Mouse (Mus musculus) left cerebral cortex, postnatal 36 days (tissue): ENCODE measurements around the gene Irak2. TPM values are rescaled to one million over a fixed set of nuclear protein-coding genes. Genes with fewer than 3 reads are reported as not detected.

ENCODE experiments used
- DNase-seq, 2 experiments: peaks; one replicate each; pipeline ENCODE4 v3.0.0; 2021 to 2022; ENCODE audit warnings: low spot score in 2 of 2, mixed read lengths in 1 of 2
- intact Hi-C: fragments of 180-260 bp; cut with DNase I; formaldehyde crosslinking; loops from one replicate; pipeline ENCODE4 v1.15.1; 2025
- total RNA-seq, 2 experiments: library from RNA; stranded (reverse); gene quantifications; 2 replicates each; pipeline ENCODE4 v1.2.3; 2021

Irak2 gene
- total RNA-seq, 2 experiments from 2014 or later: 21.0 to 24.9 TPM

- intact Hi-C loops: loop anchor here (5.0 kb wide), 1 partner anchor 123 kb away; the partner anchor contains the start of gene Prrt3
- DNase-seq: no peak
These were observed 13.1 kb upstream of the Irak2 start for GRCm38 (mm10) chr6:113624989-113625770.

GRCm38 (mm10) chr6:113630322-113630721, 7.9 kb upstream of the Irak2 start:
- intact Hi-C loops: no loop called here
- no peak for DNase-seq

- DNase-seq: no peak
- intact Hi-C loops: no loop called here
These were observed 5.4 kb upstream of the Irak2 start for GRCm38 (mm10) chr6:113632863-113633262.

- no peak for DNase-seq
- intact Hi-C loops: loop anchor here (5.0 kb wide), 1 partner anchor 58 kb away; the partner anchor contains the start of gene Tatdn2
These were observed 934 bp downstream of the Irak2 start for GRCm38 (mm10) chr6:113639201-113639600.

GRCm38 (mm10) chr6:113642605-113643004, 4.3 kb downstream of the Irak2 start:
- intact Hi-C loops: no loop called here
- DNase-seq: no peak

GRCm38 (mm10) chr6:113643021-113643420, 4.8 kb downstream of the Irak2 start:
- intact Hi-C loops: no loop called here
- no peak for DNase-seq

- no peak for DNase-seq
- intact Hi-C loops: no loop called here
These were observed 5.7 kb downstream of the Irak2 start for GRCm38 (mm10) chr6:113643967-113644366.

- intact Hi-C loops: no loop called here
- DNase-seq: no peak
These were observed 6.5 kb downstream of the Irak2 start for GRCm38 (mm10) chr6:113644808-113645207.

GRCm38 (mm10) chr6:113649346-113650196, 11.3 kb downstream of the Irak2 start:
- intact Hi-C loops: no loop called here
- no peak for DNase-seq

GRCm38 (mm10) chr6:113650197-113650640, 12.0 kb downstream of the Irak2 start:
- intact Hi-C loops: no loop called here
- DNase-seq: no peak

GRCm38 (mm10) chr6:113651626-113652025, 13.4 kb downstream of the Irak2 start:
- no peak for DNase-seq
- intact Hi-C loops: no loop called here

- intact Hi-C loops: no loop called here
- no peak for DNase-seq
These were observed 15.3 kb downstream of the Irak2 start for GRCm38 (mm10) chr6:113653551-113653950.

GRCm38 (mm10) chr6:113654102-113654501, 15.8 kb downstream of the Irak2 start:
- intact Hi-C loops: no loop called here
- DNase-seq: no peak

- intact Hi-C loops: no loop called here
- no peak for DNase-seq
These were observed 16.6 kb downstream of the Irak2 start for GRCm38 (mm10) chr6:113654753-113655397.

- intact Hi-C loops: no loop called here
- DNase-seq: no peak
These were observed 17.2 kb downstream of the Irak2 start for GRCm38 (mm10) chr6:113655475-113655874.

GRCm38 (mm10) chr6:113656847-113657246, 18.6 kb downstream of the Irak2 start:
- intact Hi-C loops: no loop called here

GRCm38 (mm10) chr6:113658226-113658625, 20.0 kb downstream of the Irak2 start:
- no peak for DNase-seq
- intact Hi-C loops: no loop called here

More at GRCm38 (mm10) chr6:113656847-113657246, 18.6 kb downstream of the Irak2 start:
- no peak for DNase-seq

- no peak for DNase-seq
- intact Hi-C loops: no loop called here
These were observed 21.6 kb downstream of the Irak2 start for GRCm38 (mm10) chr6:113659648-113660491.
